9 mouse cellular contexts compared by ENCODE assay signal in the genomic region with DNA sequence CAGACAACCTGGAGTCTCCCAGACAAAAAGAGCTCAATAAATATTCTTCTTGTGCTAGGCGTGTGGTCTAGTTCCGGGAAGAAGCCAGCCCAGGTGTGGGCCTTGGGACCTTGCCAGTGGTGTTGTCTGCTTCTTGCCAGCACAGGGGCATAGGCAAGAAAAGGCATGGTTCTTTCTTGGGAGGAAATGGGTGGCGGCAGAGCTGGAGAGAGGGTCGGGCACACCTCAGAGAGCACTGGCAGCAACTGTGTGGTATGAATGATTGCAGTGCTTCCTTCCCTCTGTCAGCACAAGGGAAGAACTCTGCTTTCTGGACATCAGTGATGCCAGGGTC.
DNase-seq lines count a peak whose midpoint lies in the region; ATAC-seq lines count a peak whose summit lies in the region.
"Had no signal": no experiment of that assay in that cellular context is flagged by ENCODE, and none has a peak within 500 bp of the region (broad histone marks: within the 10 kb centered on the region; RNA-seq: fewer than 3 reads in every experiment).

No protein-coding gene starts in this region.

- H3K9ac ChIP-seq in neural tube, embryonic 11.5 days (ENCODE audit: low read length) = peak overlapping the region; percentile 15
- H3K9ac ChIP-seq in forebrain, embryonic 13.5 days = 0 out of 2 replicates have a peak overlapping the region, but pooled peaks have one; percentile 4
- 0 out of 2 replicates have a peak overlapping the region, but pooled peaks have one; percentile 23 for H3K9ac ChIP-seq in limb, embryonic 12.5 days (replicated peaks)
- H3K9ac ChIP-seq: liver, embryonic 14.5 days had no signal

- no peaks in the 10 kb centered on the region for H3K36me3 ChIP-seq in neural tube, embryonic 11.5 days (ENCODE audit: control insufficient read depth, insufficient read depth, low read length)
- H3K36me3 ChIP-seq in forebrain, embryonic 13.5 days (ENCODE audit: poor library complexity, severe bottlenecking) = no peaks in the 10 kb centered on the region
- no peaks in the 10 kb centered on the region for H3K36me3 ChIP-seq in limb, embryonic 12.5 days

- DNase-seq in neural tube, embryonic 11.5 days (ENCODE audit: low spot score) = no peak
- no peak for DNase-seq in neural tube, embryonic 10.5 days (ENCODE audit: extremely low spot score, low spot score)
- peak; percentile 69 for DNase-seq in thymus, postnatal 14 days
- no peak for DNase-seq in frontal cortex, postnatal 36 days (ENCODE audit: low spot score in 2 of 2)
- DNase-seq in left cerebral cortex, adult 18-20 months (ENCODE audit: low spot score in 2 of 2) = no peak

- no peaks in the 10 kb centered on the region for H3K27me3 ChIP-seq in neural tube, embryonic 11.5 days (ENCODE audit: control insufficient read depth, insufficient read depth, low read length)
- H3K27me3 ChIP-seq in forebrain, embryonic 13.5 days = no peaks in the 10 kb centered on the region
- no peaks in the 10 kb centered on the region for H3K27me3 ChIP-seq in limb, embryonic 12.5 days

- no peak for ATAC-seq in neural tube, embryonic 11.5 days (ENCODE audit: insufficient read depth, low FRiP score, low TSS enrichment)
- no peak for ATAC-seq in forebrain, embryonic 13.5 days
- ATAC-seq in limb, embryonic 12.5 days (ENCODE audit: insufficient number of reproducible peaks, insufficient read depth, low FRiP score, low TSS enrichment, low read depth) = no peak

- 43% methylated on average over 4 of the region's 4 CpGs for WGBS in neural tube, embryonic 11.5 days
- 11% methylated on average over 4 of the region's 4 CpGs for WGBS in forebrain, embryonic 13.5 days
- WGBS in limb, embryonic 12.5 days = 32% methylated on average over 4 of the region's 4 CpGs

- 0 out of 2 replicates have a peak overlapping the region, but pooled peaks have one; percentile 2 for H3K4me2 ChIP-seq in neural tube, embryonic 11.5 days (ENCODE audit: low read depth)
- peak overlapping the region; percentile 53 for H3K4me2 ChIP-seq in forebrain, embryonic 13.5 days
- H3K4me2 ChIP-seq in limb, embryonic 12.5 days = peak overlapping the region; percentile 58

- peak overlapping the region; percentile 84 for H3K27ac ChIP-seq in neural tube, embryonic 11.5 days (ENCODE audit: low read depth, low read length)
- H3K27ac ChIP-seq in forebrain, embryonic 13.5 days = peak overlapping the region; percentile 99
- peak overlapping the region; percentile 91 for H3K27ac ChIP-seq in limb, embryonic 12.5 days
- H3K27ac ChIP-seq: liver, embryonic 14.5 days had no signal

- H3K4me3 ChIP-seq in neural tube, embryonic 11.5 days (ENCODE audit: low read depth, low read length) = no peak overlapping the region
- H3K4me3 ChIP-seq in forebrain, embryonic 13.5 days = no peak overlapping the region
- H3K4me3 ChIP-seq in limb, embryonic 12.5 days (replicated peaks) = no peak overlapping the region
- H3K4me3 ChIP-seq: erythroblast, embryonic 14.5 days had no signal

- H3K9me3 ChIP-seq in neural tube, embryonic 11.5 days (ENCODE audit: control insufficient read depth, low read length) = no peaks in the 10 kb centered on the region
- no peaks in the 10 kb centered on the region for H3K9me3 ChIP-seq in forebrain, embryonic 13.5 days (replicated peaks)
- H3K9me3 ChIP-seq in limb, embryonic 12.5 days = no peaks in the 10 kb centered on the region

- peaks cover 30% of the 10 kb centered on the region for H3K4me1 ChIP-seq in neural tube, embryonic 11.5 days (ENCODE audit: control insufficient read depth, insufficient read depth, low read length)
- H3K4me1 ChIP-seq in forebrain, embryonic 13.5 days = peaks cover 97% of the 10 kb centered on the region
- H3K4me1 ChIP-seq in limb, embryonic 12.5 days (replicated peaks) = peaks cover 77% of the 10 kb centered on the region

Comparison
In these comparisons a context has a peak if more than half of its experiments do, and no peak if none do; other contexts are left out.
1. H3K4me2 ChIP-seq: peak in every context shown above with its lines; median percentile 58 in limb, embryonic 12.5 days; 53 in forebrain, embryonic 13.5 days; 2 in neural tube, embryonic 11.5 days.